Mouse (Mus musculus): ENCODE results near the gene Smim9. TPM values are rescaled to one million over a fixed set of nuclear protein-coding genes. Genes with fewer than 3 reads are reported as not detected.
A peak's percentile ranks its signal among the peaks of the same experiment; 100 is the strongest.

The Smim9 gene
- total and polyA plus RNA-seq, 2 experiments = not detected

DNA sequence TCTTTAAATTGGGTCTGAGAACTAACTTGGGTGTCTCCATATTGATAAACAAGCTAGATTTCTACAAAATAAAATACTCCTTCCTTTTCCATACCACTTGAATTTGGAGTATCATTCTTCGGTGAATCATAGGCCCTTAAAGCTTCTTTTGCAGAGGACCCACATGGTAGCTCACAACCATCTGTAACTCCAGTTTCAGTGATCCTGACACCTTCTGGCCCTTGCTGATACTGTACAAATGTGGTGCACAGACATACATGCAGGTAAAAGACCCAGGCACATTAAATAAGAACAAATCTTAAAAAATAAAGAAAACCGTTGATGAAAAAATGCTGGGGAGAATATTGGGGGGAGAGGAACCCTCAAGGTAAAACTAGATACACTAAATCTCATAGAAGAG lies 25.4 kb downstream of the Smim9 start:
- Histone ChIP-seq H3K4me1 (ENCODE audit: control insufficient read depth, insufficient read depth, low read length) (no peaks in the 10 kb centered on the region), H3K27me3 (ENCODE audit: control insufficient read depth, insufficient read depth, low read length) (no peaks in the 10 kb centered on the region), H3K36me3 (ENCODE audit: control insufficient read depth, insufficient read depth, low read length) (no peaks in the 10 kb centered on the region), H3K9ac (ENCODE audit: low read depth, low read length) (no peak overlapping the region), H3K79me2 (ENCODE audit: control insufficient read depth, insufficient read depth, low read length) (no peaks in the 10 kb centered on the region), H3K27ac (replicated peaks; ENCODE audit: insufficient read depth, low read depth, low read length) (no peak overlapping the region), H3K4me3 (ENCODE audit: insufficient read depth, low read depth, low read length) (no peak overlapping the region)
- no peak for DNase-seq (ENCODE audit: extremely low read depth, low read depth, low spot score)
- WGBS = 94% methylated on average over 2 of the region's 2 CpGs
- TF ChIP-seq POLR2A (IDR thresholded peaks at IDR 0.05; ENCODE audit: extremely low read depth, insufficient read depth, low read length) (no peak), CTCF (IDR thresholded peaks at IDR 0.05; ENCODE audit: low read depth, low read length) (no peak)

DNA sequence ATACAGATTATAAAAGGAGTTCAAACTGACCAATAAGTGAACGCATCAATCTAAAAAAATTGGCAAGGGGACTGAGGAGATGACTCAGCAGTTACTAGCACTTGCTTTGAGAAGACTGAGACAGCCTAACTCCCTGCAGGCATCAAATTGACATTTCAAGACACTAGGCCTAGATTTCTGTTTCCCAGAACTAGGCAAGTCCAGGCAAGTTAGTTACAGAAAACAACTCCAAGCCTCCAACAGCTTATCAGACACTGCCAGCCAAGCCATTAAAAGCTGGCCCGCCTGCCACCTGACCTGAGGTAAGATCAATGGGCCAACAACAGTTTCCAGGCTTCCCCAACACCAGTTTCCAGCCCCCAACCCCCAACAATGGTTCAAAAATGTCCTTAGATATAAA lies 25.8 kb downstream of the Smim9 start:
- no peaks in the 10 kb centered on the region for H3K4me1 ChIP-seq (ENCODE audit: control insufficient read depth, insufficient read depth, low read length)
- H3K27ac ChIP-seq (replicated peaks; ENCODE audit: insufficient read depth, low read depth, low read length) = no peak overlapping the region
- no peak overlapping the region for H3K9ac ChIP-seq (ENCODE audit: low read depth, low read length)
- H3K36me3 ChIP-seq (ENCODE audit: control insufficient read depth, insufficient read depth, low read length) = no peaks in the 10 kb centered on the region
- no peaks in the 10 kb centered on the region for H3K79me2 ChIP-seq (ENCODE audit: control insufficient read depth, insufficient read depth, low read length)
- H3K27me3 ChIP-seq (ENCODE audit: control insufficient read depth, insufficient read depth, low read length) = no peaks in the 10 kb centered on the region
- no peak for TF ChIP-seq CTCF (IDR thresholded peaks at IDR 0.05; ENCODE audit: low read depth, low read length)
- no peak for TF ChIP-seq POLR2A (IDR thresholded peaks at IDR 0.05; ENCODE audit: extremely low read depth, insufficient read depth, low read length)
- WGBS = 64% methylated on average over 2 of the region's 2 CpGs
- no peak overlapping the region for H3K4me3 ChIP-seq (ENCODE audit: insufficient read depth, low read depth, low read length)
- DNase-seq (ENCODE audit: extremely low read depth, low read depth, low spot score) = no peak

GRCm38 (mm10) chrX:75136938-75137337 lies 26.6 kb downstream of the Smim9 start:
- Histone ChIP-seq H3K4me1 (ENCODE audit: control insufficient read depth, insufficient read depth, low read length) (no peaks in the 10 kb centered on the region), H3K79me2 (ENCODE audit: control insufficient read depth, insufficient read depth, low read length) (no peaks in the 10 kb centered on the region), H3K9ac (ENCODE audit: low read depth, low read length) (no peak overlapping the region), H3K27ac (replicated peaks; ENCODE audit: insufficient read depth, low read depth, low read length) (no peak overlapping the region), H3K4me3 (ENCODE audit: insufficient read depth, low read depth, low read length) (no peak overlapping the region), H3K36me3 (ENCODE audit: control insufficient read depth, insufficient read depth, low read length) (no peaks in the 10 kb centered on the region), H3K27me3 (ENCODE audit: control insufficient read depth, insufficient read depth, low read length) (no peaks in the 10 kb centered on the region)
- TF ChIP-seq POLR2A (IDR thresholded peaks at IDR 0.05; ENCODE audit: extremely low read depth, insufficient read depth, low read length) (no peak), CTCF (IDR thresholded peaks at IDR 0.05; ENCODE audit: low read depth, low read length) (no peak)
- no peak for DNase-seq (ENCODE audit: extremely low read depth, low read depth, low spot score)

DNA sequence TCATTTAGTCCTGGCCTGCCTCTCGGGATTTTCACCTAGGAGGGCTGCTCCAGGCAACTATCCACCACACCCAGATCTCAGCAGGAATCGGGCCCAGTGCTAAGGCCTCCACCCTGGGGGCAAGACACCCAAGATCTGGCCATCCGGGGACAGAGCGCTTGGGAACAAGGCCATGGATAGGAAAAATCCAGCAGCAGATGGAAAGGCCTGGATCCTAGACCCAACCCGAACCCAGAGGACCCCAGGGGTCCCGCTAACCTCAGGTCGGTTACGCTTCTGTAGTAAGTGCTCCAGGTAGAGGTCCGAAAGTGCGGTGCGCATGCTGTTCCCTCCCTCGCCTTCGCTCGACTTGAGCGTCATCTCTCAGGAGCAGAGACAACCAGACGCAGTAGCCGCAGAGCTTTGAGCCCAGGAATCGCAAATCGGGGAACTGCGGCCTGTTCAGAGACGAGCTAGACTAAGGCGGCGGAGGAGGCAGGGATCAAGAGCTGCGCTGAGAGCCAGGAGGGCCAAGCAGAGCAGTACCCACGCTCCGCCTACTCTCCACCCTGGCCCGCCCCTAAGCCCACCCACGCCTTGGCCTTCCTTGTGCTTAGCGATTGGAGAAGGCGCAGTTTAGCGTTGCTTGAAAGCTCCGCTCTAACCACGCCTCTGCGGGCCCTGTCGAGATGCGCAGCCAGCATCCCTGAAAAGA lies 33.0 kb downstream of the Smim9 start, which contains the start of gene Mpp1:
Gene Mpp1, minus strand, starts transcription at position 550 of the 694 bp plus-strand sequence.
- DNase-seq (ENCODE audit: extremely low read depth, low read depth, low spot score) = peak; percentile 70

GRCm38 (mm10) chrX:75129474-75129873 lies 34.1 kb downstream of the Smim9 start:
- no peak for TF ChIP-seq CTCF (IDR thresholded peaks at IDR 0.05; ENCODE audit: low read depth, low read length)
- no peak for TF ChIP-seq POLR2A (IDR thresholded peaks at IDR 0.05; ENCODE audit: extremely low read depth, insufficient read depth, low read length)
- H3K79me2 ChIP-seq (ENCODE audit: control insufficient read depth, insufficient read depth, low read length) = no peaks in the 10 kb centered on the region
- peak overlapping the region; percentile 63 for H3K27ac ChIP-seq (replicated peaks; ENCODE audit: insufficient read depth, low read depth, low read length)
- H3K4me3 ChIP-seq (ENCODE audit: insufficient read depth, low read depth, low read length) = peak overlapping the region; percentile 61; the same call in 1 of the 2 replicates
- H3K27me3 ChIP-seq (ENCODE audit: control insufficient read depth, insufficient read depth, low read length) = no peaks in the 10 kb centered on the region
- H3K4me1 ChIP-seq (ENCODE audit: control insufficient read depth, insufficient read depth, low read length) = peaks cover 7% of the 10 kb centered on the region; the same call in 1 of the 2 replicates
- H3K9ac ChIP-seq (ENCODE audit: low read depth, low read length) = no peak overlapping the region
- H3K36me3 ChIP-seq (ENCODE audit: control insufficient read depth, insufficient read depth, low read length) = peaks cover 3% of the 10 kb centered on the region; the same call in 1 of the 2 replicates
- 13% methylated on average over 2 of the region's 2 CpGs for WGBS
- DNase-seq (ENCODE audit: extremely low read depth, low read depth, low spot score) = peak; percentile 28

More for the DNA sequence above, 33.0 kb downstream of the Smim9 start, which contains the start of gene Mpp1:
- Histone ChIP-seq H3K27ac (replicated peaks; ENCODE audit: insufficient read depth, low read depth, low read length) (peak within 1 kb of the TSS; percentile 41), H3K9ac (ENCODE audit: low read depth, low read length) (peak within 1 kb of the TSS; percentile 80), H3K4me3 (ENCODE audit: insufficient read depth, low read depth, low read length) (peak within 1 kb of the TSS; percentile 78), H3K27me3 (ENCODE audit: control insufficient read depth, insufficient read depth, low read length) (no peaks in the 10 kb centered on the region), H3K4me1 (ENCODE audit: control insufficient read depth, insufficient read depth, low read length) (peaks cover 7% of the 10 kb centered on the region; the same call in 1 of the 2 replicates), H3K79me2 (ENCODE audit: control insufficient read depth, insufficient read depth, low read length) (no peaks in the 10 kb centered on the region), H3K36me3 (ENCODE audit: control insufficient read depth, insufficient read depth, low read length) (no peaks in the 10 kb centered on the region)
- under 1% methylated on average over 36 of the region's 36 CpGs for WGBS
- TF ChIP-seq CTCF (IDR thresholded peaks at IDR 0.05; ENCODE audit: low read depth, low read length) (no peak), POLR2A (IDR thresholded peaks at IDR 0.05; ENCODE audit: extremely low read depth, insufficient read depth, low read length) (peak; percentile 50; the same call in 1 of the 2 replicates)

Measured in liver, adult 2 months (tissue).